ENCODE assay signal across 19 mouse cellular contexts in genomic region chr4:141504471-141504870, GRCm38 (mm10). TPM values are rescaled to one million over a fixed set of nuclear protein-coding genes. Genes with fewer than 3 reads are reported as not detected.
A peak's percentile ranks its signal among the peaks of the same experiment; 100 is the strongest.
DNase-seq lines count a peak whose midpoint lies in the region; ATAC-seq and TF ChIP-seq lines count a peak whose summit lies in the region.
"Had no signal": no experiment of that assay in that cellular context is flagged by ENCODE, and none has a peak within 500 bp of the region (broad histone marks: within the 10 kb centered on the region; RNA-seq: fewer than 3 reads in every experiment).

No protein-coding gene starts in this region.

- no peak overlapping the region for H3K4me2 ChIP-seq in lung, postnatal 0 days (replicated peaks; ENCODE audit: low read depth, low read length)
- H3K4me2 ChIP-seq: embryonic facial prominence, embryonic 15.5 days; forebrain, embryonic 15.5 days; heart, embryonic 12.5 days; hindbrain, embryonic 15.5 days had no signal

- ATAC-seq in lung, postnatal 0 days = peak; percentile 56
- ATAC-seq: forebrain, embryonic 15.5 days had no signal

- TF ChIP-seq EP300 in lung, postnatal 0 days (IDR thresholded peaks at IDR 0.05) = no peak

- no peaks in the 10 kb centered on the region for H3K36me3 ChIP-seq in lung, postnatal 0 days (ENCODE audit: insufficient read depth, low read length)
- H3K36me3 ChIP-seq: embryonic facial prominence, embryonic 15.5 days; forebrain, embryonic 15.5 days; hindbrain, embryonic 15.5 days had no signal

- peaks cover 20% of the 10 kb centered on the region for H3K4me1 ChIP-seq in lung, postnatal 0 days (ENCODE audit: insufficient read depth, low read depth, low read length)

- DNase-seq in layer of hippocampus, adult 2 months (ENCODE audit: low spot score in 2 of 2) = no peak
- no peak for DNase-seq in layer of hippocampus, postnatal 14 days (ENCODE audit: low spot score in 2 of 2)
- DNase-seq in 3T3-L1 (ENCODE audit: low read depth, low spot score) = peak; percentile 35
- DNase-seq in lung, postnatal 0 days (ENCODE audit: low spot score) = peak; percentile 64
- DNase-seq in lung, postnatal 36 days = peak; percentile 51
- no peak for DNase-seq in spleen, postnatal 14 days (ENCODE audit: low spot score in 2 of 2)
- DNase-seq in spleen, postnatal 4 days (ENCODE audit: low spot score in 2 of 2) = no peak
- DNase-seq: adrenal gland, adult 8-10 months; adrenal gland, postnatal 36 days; cerebellum, adult 2 months; cerebellum, postnatal 10 days; embryo, embryonic 11 days; gastrocnemius, postnatal 10 days; heart, adult 2 months had no signal

- no peaks in the 10 kb centered on the region for H3K27me3 ChIP-seq in lung, postnatal 0 days (replicated peaks; ENCODE audit: insufficient read depth, low read length)
- H3K27me3 ChIP-seq: embryonic facial prominence, embryonic 15.5 days; forebrain, embryonic 15.5 days; heart, embryonic 12.5 days; hindbrain, embryonic 15.5 days had no signal

- H3K9me3 ChIP-seq in lung, postnatal 0 days (ENCODE audit: low read length) = no peaks in the 10 kb centered on the region
- H3K9me3 ChIP-seq: embryonic facial prominence, embryonic 15.5 days; forebrain, embryonic 15.5 days; heart, embryonic 12.5 days; hindbrain, embryonic 15.5 days had no signal

- no peak overlapping the region for H3K4me3 ChIP-seq in layer of hippocampus, adult 2 months
- H3K4me3 ChIP-seq in lung, postnatal 0 days (ENCODE audit: low read depth, low read length) = no peak overlapping the region
- H3K4me3 ChIP-seq: embryonic facial prominence, embryonic 15.5 days; erythroblast, embryonic 14.5 days; forebrain, embryonic 15.5 days; heart, adult 2 months; heart, embryonic 12.5 days; hindbrain, embryonic 15.5 days had no signal

- TF ChIP-seq CTCF in layer of hippocampus, adult 2 months (conservative IDR thresholded peaks at IDR 0.05) = no peak
- no peak for TF ChIP-seq CTCF in lung, postnatal 0 days (IDR thresholded peaks at IDR 0.05)

- 0 out of 2 replicates have a peak overlapping the region, but pooled peaks have one; percentile 20 for H3K27ac ChIP-seq in layer of hippocampus, adult 2 months
- no peak overlapping the region for H3K27ac ChIP-seq in lung, postnatal 0 days (ENCODE audit: low read length)
- H3K27ac ChIP-seq: embryonic facial prominence, embryonic 15.5 days; forebrain, embryonic 15.5 days; heart, adult 2 months; hindbrain, embryonic 15.5 days had no signal

- 75% methylated on average over 4 of the region's 4 CpGs for WGBS in lung, postnatal 0 days

- no peak overlapping the region for H3K9ac ChIP-seq in lung, postnatal 0 days (replicated peaks; ENCODE audit: low read depth)
- H3K9ac ChIP-seq: embryonic facial prominence, embryonic 15.5 days; forebrain, embryonic 15.5 days; heart, embryonic 12.5 days; hindbrain, embryonic 15.5 days had no signal

RNA-seq across cellular contexts. Expression of gene Spen, which starts 33.9 kb away (rescaled TPM):
- 10 to 100 TPM; 56.0 to 68.1 TPM for total RNA-seq in layer of hippocampus, adult 2 months (2021)
- total RNA-seq in layer of hippocampus, postnatal 14 days (2021) = 10 to 100 TPM; 59.3 to 60.0 TPM
- 5.7 and 8.8 TPM in 2 replicates for polyA plus RNA-seq in lung, postnatal 0 days (2015; fragmentation: Nextera tagmentation; extraction: Ambion mirVana)

Comparison
In these comparisons a context has a peak if more than half of its experiments do, and no peak if none do; other contexts are left out.
1. DNase-seq: peak in 3T3-L1 (single experiment), lung, postnatal 0 days (single experiment) and lung, postnatal 36 days (single experiment); none in layer of hippocampus, adult 2 months (0 of 2), layer of hippocampus, postnatal 14 days (0 of 2), spleen, postnatal 14 days (0 of 2) and spleen, postnatal 4 days (0 of 2).